Mouse (Mus musculus) lung, postnatal 0 days (tissue): Measurements from ENCODE around the gene Gng3.

ENCODE experiments used
- CTCF ChIP-seq: IDR thresholded peaks from 2 replicates; pipeline ENCODE4 v1.5.1; 2016; ENCODE audit warnings: antibody characterized with exemption, mild to moderate bottlenecking
- EP300 ChIP-seq: IDR thresholded peaks from 2 replicates; pipeline ENCODE4 v1.6.1; 2016; ENCODE audit warnings: antibody characterized with exemption, mild to moderate bottlenecking, control low read depth

GRCm38 (mm10) chr19:8831262-8831661 is 7.7 kb downstream of the Gng3 start:
- TF ChIP-seq CTCF (peak; percentile 17; the same call in 1 of the 2 replicates), EP300 (no peak)
